Mouse (Mus musculus): ENCODE measurements around the gene Cmtm1. TPM values are rescaled to one million over a fixed set of nuclear protein-coding genes. Genes with fewer than 3 reads are reported as not detected.
"Not testable (repeated sequence)": the region's sequence is repeated elsewhere in the genome, so short reads cannot be mapped to it uniquely, and the experiment has no call there.

The Cmtm1 gene
- polyA plus RNA-seq, 1 experiment from 2014 or later: 0.14 TPM

GRCm38 (mm10) chr8:104332665-104333631 lies 23.0 kb upstream of the Cmtm1 start:
- CTCF ChIA-PET: interaction anchor here (1.0 to 1.4 kb wide), 2 partner anchors 10 to 82 kb away, joined by 3 read pairs; no protein-coding TSS in a partner anchor
- POLR2A ChIA-PET: no interaction called here
- in situ Hi-C loops (cut with MboI; ENCODE audit: low pct_unique_long_range_greater_than_20kb): loop anchor here (25.0 kb wide), 1 partner anchor 229 kb away; no protein-coding TSS in a partner anchor

GRCm38 (mm10) chr8:104321930-104322329 lies 12.0 kb upstream of the Cmtm1 start, which contains the start of gene Cmtm2b:
Gene Cmtm2b (plus strand): TSS chr8:104322230.
- H3K27me3 ChIP-seq: peaks cover 29% of the 10 kb centered on the region

More at GRCm38 (mm10) chr8:104332665-104333631, 23.0 kb upstream of the Cmtm1 start:
- DNase-seq (ENCODE audit: low read depth, low spot score): no peak
- H3K27me3 ChIP-seq: peaks cover 16% of the 10 kb centered on the region
- peak; percentile 13 for TF ChIP-seq CTCF (IDR thresholded peaks at IDR 0.05)
- ATAC-seq: no peak

GRCm38 (mm10) chr8:104321267-104321666 lies 11.3 kb upstream of the Cmtm1 start, which contains the start of gene Gm11020:
Gene Gm11020 (plus strand): TSS chr8:104321567.
- POLR2A ChIA-PET; CTCF ChIA-PET; DNase-seq (ENCODE audit: low read depth, low spot score); ATAC-seq: not testable (repeated sequence)
- peaks cover 34% of the 10 kb centered on the region for H3K27me3 ChIP-seq
- in situ Hi-C loops (cut with MboI; ENCODE audit: low pct_unique_long_range_greater_than_20kb): loop anchor here (25.0 kb wide), 1 partner anchor 616 kb away; the partner anchor contains the start of genes Ces2e and Ces2f

More at GRCm38 (mm10) chr8:104321930-104322329, 12.0 kb upstream of the Cmtm1 start, which contains the start of gene Cmtm2b:
- CTCF ChIA-PET; DNase-seq (ENCODE audit: low read depth, low spot score); ATAC-seq: not testable (repeated sequence)
- POLR2A ChIA-PET: interaction anchor here (0.7 kb wide), 2 partner anchors 25 to 740 kb away, joined by 3 read pairs; no protein-coding TSS in a partner anchor
- in situ Hi-C loops (cut with MboI; ENCODE audit: low pct_unique_long_range_greater_than_20kb): loop anchor here (25.0 kb wide), 1 partner anchor 615 kb away; the partner anchor contains the start of genes Ces2e and Ces2f

- H3K27me3 ChIP-seq: peaks cover 28% of the 10 kb centered on the region
- DNase-seq (ENCODE audit: low read depth, low spot score) (no peak), ATAC-seq (no peak)
- in situ Hi-C loops (cut with MboI; ENCODE audit: low pct_unique_long_range_greater_than_20kb): loop anchor here (25.0 kb wide), 1 partner anchor 624 kb away; the partner anchor contains the start of genes Ces2e and Ces2f
- peak; percentile 26 for TF ChIP-seq CTCF (IDR thresholded peaks at IDR 0.05)
- POLR2A ChIA-PET: no interaction called here
- CTCF ChIA-PET: no interaction called here
Observed at GRCm38 (mm10) chr8:104313311-104313710, 3.4 kb upstream of the Cmtm1 start.

GRCm38 (mm10) chr8:104312023-104312422 lies 2.1 kb upstream of the Cmtm1 start:
- in situ Hi-C loops (cut with MboI; ENCODE audit: low pct_unique_long_range_greater_than_20kb): loop anchor here (25.0 kb wide), 1 partner anchor 625 kb away; the partner anchor contains the start of genes Ces2e and Ces2f
- DNase-seq (ENCODE audit: low read depth, low spot score); CTCF ChIA-PET; POLR2A ChIA-PET; ATAC-seq: not testable (repeated sequence)
- peaks cover 28% of the 10 kb centered on the region for H3K27me3 ChIP-seq

- peaks cover 16% of the 10 kb centered on the region for H3K27me3 ChIP-seq
- ATAC-seq; CTCF ChIA-PET; POLR2A ChIA-PET; DNase-seq (ENCODE audit: low read depth, low spot score): not testable (repeated sequence)
- in situ Hi-C loops (cut with MboI; ENCODE audit: low pct_unique_long_range_greater_than_20kb): loop anchor here (5.0 to 25.0 kb wide), 2 partner anchors 41 to 629 kb away; partner anchors contain the start of genes Ces2e and Ces2f
Observed at GRCm38 (mm10) chr8:104308341-104308740, 1.6 kb downstream of the Cmtm1 start.

GRCm38 (mm10) chr8:104304962-104305361 lies 5.0 kb downstream of the Cmtm1 start:
- POLR2A ChIA-PET: no interaction called here
- no peak for TF ChIP-seq CTCF (IDR thresholded peaks at IDR 0.05)
- CTCF ChIA-PET: no interaction called here
- DNase-seq (ENCODE audit: low read depth, low spot score) (no peak), ATAC-seq (no peak)
- peaks cover 8% of the 10 kb centered on the region for H3K27me3 ChIP-seq
- in situ Hi-C loops (cut with MboI; ENCODE audit: low pct_unique_long_range_greater_than_20kb): loop anchor here (5.0 to 25.0 kb wide), 2 partner anchors 38 to 632 kb away; partner anchors contain the start of genes Ces2e and Ces2f

GRCm38 (mm10) chr8:104302536-104302935 lies 7.4 kb downstream of the Cmtm1 start:
- DNase-seq (ENCODE audit: low read depth, low spot score); H3K27me3 ChIP-seq; POLR2A ChIA-PET; ATAC-seq; CTCF ChIA-PET: not testable (repeated sequence)
- in situ Hi-C loops (cut with MboI; ENCODE audit: low pct_unique_long_range_greater_than_20kb): loop anchor here (25.0 kb wide), 1 partner anchor 635 kb away; the partner anchor contains the start of genes Ces2e and Ces2f

- POLR2A ChIA-PET; ATAC-seq; DNase-seq (ENCODE audit: low read depth, low spot score); H3K27me3 ChIP-seq; CTCF ChIA-PET: not testable (repeated sequence)
- in situ Hi-C loops (cut with MboI; ENCODE audit: low pct_unique_long_range_greater_than_20kb): loop anchor here (25.0 kb wide), 1 partner anchor 636 kb away; the partner anchor contains the start of genes Ces2e and Ces2f
Observed at GRCm38 (mm10) chr8:104301577-104301976, 8.4 kb downstream of the Cmtm1 start.

GRCm38 (mm10) chr8:104294396-104294795 lies 15.5 kb downstream of the Cmtm1 start:
- H3K27me3 ChIP-seq: peaks cover 30% of the 10 kb centered on the region
- ATAC-seq: no peak
- DNase-seq (ENCODE audit: low read depth, low spot score): no peak
- in situ Hi-C loops (cut with MboI; ENCODE audit: low pct_unique_long_range_greater_than_20kb): no loop called here
- ChIA-PET CTCF (no interaction called here), POLR2A (no interaction called here)
- TF ChIP-seq CTCF (IDR thresholded peaks at IDR 0.05): no peak

GRCm38 (mm10) chr8:104293081-104293480 lies 16.9 kb downstream of the Cmtm1 start, which contains the start of gene Cmtm2a:
Gene Cmtm2a (minus strand): TSS chr8:104293181.
- POLR2A ChIA-PET; in situ Hi-C loops (cut with MboI; ENCODE audit: low pct_unique_long_range_greater_than_20kb); ATAC-seq; CTCF ChIA-PET; DNase-seq (ENCODE audit: low read depth, low spot score): not testable (repeated sequence)
- peaks cover 30% of the 10 kb centered on the region for H3K27me3 ChIP-seq

Data from Patski (cell line).